ENCODE assay signal across 9 mouse cellular contexts in the genomic region with DNA sequence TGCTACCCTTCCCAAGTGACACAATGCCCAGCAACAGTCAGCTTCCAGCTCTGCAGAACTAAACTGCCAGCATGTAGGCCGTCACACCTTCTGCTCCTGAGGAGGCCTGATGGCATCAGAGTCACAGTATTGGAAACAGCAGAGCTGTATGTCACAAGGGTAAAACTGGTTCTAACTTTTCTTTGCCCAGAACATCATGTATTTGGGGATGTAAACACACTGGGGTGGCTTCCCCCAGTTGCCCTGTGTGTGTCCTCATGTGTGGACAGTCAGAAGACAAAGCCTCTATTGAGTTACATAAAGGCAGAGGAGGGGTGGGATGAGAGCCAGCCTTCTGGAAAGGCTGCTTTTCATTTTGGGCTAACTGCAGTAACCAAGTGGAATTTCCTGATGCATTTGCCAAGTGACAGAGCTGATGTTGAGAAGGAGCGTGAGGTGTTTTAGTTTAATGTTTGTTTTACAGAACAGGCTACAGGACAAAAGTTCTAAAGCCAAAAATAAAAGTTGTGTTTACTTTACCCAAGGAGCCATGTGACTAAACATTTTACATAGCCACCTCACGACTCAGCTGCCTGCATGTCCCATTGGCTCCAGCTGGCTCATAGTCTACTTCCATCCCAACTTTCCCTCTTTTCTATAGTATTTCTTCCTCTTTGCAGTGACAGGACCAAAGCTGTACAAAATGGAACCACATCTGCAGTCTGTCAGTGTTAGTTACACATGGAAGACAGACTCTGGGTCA.
A peak's percentile ranks its signal among the peaks of the same experiment; 100 is the strongest.
DNase-seq lines count a peak whose midpoint lies in the region; ATAC-seq and TF ChIP-seq lines count a peak whose summit lies in the region.
"Had no signal": no experiment of that assay in that cellular context is flagged by ENCODE, and none has a peak within 500 bp of the region (broad histone marks: within the 10 kb centered on the region; RNA-seq: fewer than 3 reads in every experiment).

No protein-coding gene starts in this region.

- no peak for TF ChIP-seq CTCF in hindbrain, postnatal 0 days (IDR thresholded peaks at IDR 0.05; ENCODE audit: low read depth)

- H3K4me3 ChIP-seq in hindbrain, postnatal 0 days (ENCODE audit: low read length), result no peak overlapping the region
- H3K4me3 ChIP-seq in lung, embryonic 16.5 days (ENCODE audit: low read length), result no peak overlapping the region
- H3K4me3 ChIP-seq: liver, embryonic 13.5 days had no signal

- peak; percentile 84 for ATAC-seq in hindbrain, postnatal 0 days
- peak; percentile 89 for ATAC-seq in lung, embryonic 16.5 days (ENCODE audit: low read depth)

- H3K27ac ChIP-seq in hindbrain, postnatal 0 days, result peak overlapping the region; percentile 75; the same call in 1 of the 2 replicates
- H3K27ac ChIP-seq in lung, embryonic 16.5 days (ENCODE audit: low read length), result peak overlapping the region; percentile 95
- H3K27ac ChIP-seq: liver, embryonic 13.5 days had no signal

- H3K4me2 ChIP-seq in hindbrain, postnatal 0 days (ENCODE audit: low read depth, low read length), result no peak overlapping the region
- H3K4me2 ChIP-seq in lung, embryonic 16.5 days (ENCODE audit: low read depth, low read length), result no peak overlapping the region
- H3K4me2 ChIP-seq: liver, embryonic 13.5 days had no signal

- H3K36me3 ChIP-seq in hindbrain, postnatal 0 days (ENCODE audit: insufficient read depth, low read length), result no peaks in the 10 kb centered on the region
- peaks cover 8% of the 10 kb centered on the region for H3K36me3 ChIP-seq in lung, embryonic 16.5 days (ENCODE audit: control insufficient read depth, insufficient read depth, low read length)

- H3K27me3 ChIP-seq in hindbrain, postnatal 0 days (ENCODE audit: insufficient read depth, low read length), result no peaks in the 10 kb centered on the region
- H3K27me3 ChIP-seq in lung, embryonic 16.5 days (ENCODE audit: control insufficient read depth, insufficient read depth, low read depth, low read length), result no peaks in the 10 kb centered on the region
- H3K27me3 ChIP-seq: liver, embryonic 13.5 days had no signal

- H3K4me1 ChIP-seq in hindbrain, postnatal 0 days (ENCODE audit: insufficient read depth, low read length), result peaks cover 10% of the 10 kb centered on the region; the same call in 1 of the 2 replicates
- peaks cover 26% of the 10 kb centered on the region for H3K4me1 ChIP-seq in lung, embryonic 16.5 days (replicated peaks; ENCODE audit: control insufficient read depth, insufficient read depth, low read length)

- WGBS in hindbrain, postnatal 0 days, result 29% methylated on average over 3 of the region's 3 CpGs
- 19% methylated on average over 3 of the region's 3 CpGs for WGBS in lung, embryonic 16.5 days

- peak; percentile 29 to 40 for DNase-seq in cerebellum, postnatal 36 days
- no peak for DNase-seq in cerebellum, adult 11-12 months
- DNase-seq in right cerebral cortex, postnatal 25 days, result peak; percentile 40
- no peak for DNase-seq in right cerebral cortex, postnatal 4 days
- DNase-seq in hindbrain, postnatal 0 days (ENCODE audit: low spot score), result peak; percentile 66
- no peak for DNase-seq in thymus, postnatal 36 days
- DNase-seq in adrenal gland, adult (ENCODE audit: inconsistent age in 2 of 2, low spot score in 1 of 2), result no peak
- DNase-seq: liver, embryonic 13.5 days had no signal

- H3K9me3 ChIP-seq in hindbrain, postnatal 0 days (ENCODE audit: low read length), result no peaks in the 10 kb centered on the region
- no peaks in the 10 kb centered on the region for H3K9me3 ChIP-seq in lung, embryonic 16.5 days (ENCODE audit: control insufficient read depth, low read length)
- H3K9me3 ChIP-seq: liver, embryonic 13.5 days had no signal

- H3K9ac ChIP-seq in hindbrain, postnatal 0 days (replicated peaks; ENCODE audit: low read length), result no peak overlapping the region
- no peak overlapping the region for H3K9ac ChIP-seq in lung, embryonic 16.5 days (ENCODE audit: low read length)
- H3K9ac ChIP-seq: liver, embryonic 13.5 days had no signal

Comparison
In these comparisons a context has a peak if more than half of its experiments do, and no peak if none do; other contexts are left out.
1. DNase-seq: peak in cerebellum, postnatal 36 days (2 of 2), right cerebral cortex, postnatal 25 days (single experiment) and hindbrain, postnatal 0 days (single experiment); none in cerebellum, adult 11-12 months (single experiment), right cerebral cortex, postnatal 4 days (single experiment), thymus, postnatal 36 days (0 of 2) and adrenal gland, adult (0 of 2).